Mouse (Mus musculus) G1E-ER4 (cell line): ENCODE data around the gene Fndc10. TPM values are rescaled to one million over a fixed set of nuclear protein-coding genes. Genes with fewer than 3 reads are reported as not detected.
"Not testable (repeated sequence)": the region's sequence is repeated elsewhere in the genome, so short reads cannot be mapped to it uniquely, and the experiment has no call there.

Experiments used
- GATA1 ChIP-seq: IDR thresholded peaks from one replicate; pipeline ENCODE4 v1.8.0; 2012; ENCODE audit warnings: low read length, inconsistent platforms
- polyA plus RNA-seq: library from polyadenylated mRNA; stranded (reverse); fragments of >175 nt; gene quantifications from 2 replicates; pipeline ENCODE4 v1.2.3, GENCODE M21; 2012

Fndc10 gene
- not detected in 2 replicates for polyA plus RNA-seq

DNA sequence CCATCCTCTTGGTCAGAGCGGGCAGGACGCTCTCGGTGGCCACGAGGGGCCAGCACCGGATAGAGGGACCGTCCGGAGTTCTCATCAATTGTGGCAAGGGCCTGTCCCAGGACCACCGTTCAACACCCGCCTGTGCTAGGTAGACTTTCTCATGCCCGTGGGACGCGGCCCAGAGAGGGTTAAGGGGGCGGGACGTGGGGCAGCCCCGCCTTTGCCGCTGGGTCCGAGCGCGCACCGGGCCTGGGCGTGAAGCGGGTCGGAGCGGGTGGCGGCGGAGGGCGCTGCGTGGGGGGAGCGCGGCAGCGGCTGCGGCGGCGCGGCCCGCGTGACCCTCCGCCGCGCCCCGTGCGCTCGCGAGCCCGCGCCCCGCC is at the start of gene Fndc10:
Fndc10 (plus strand) TSS at position 232 of the 371 bp plus-strand sequence.
- no peak for TF ChIP-seq GATA1

DNA sequence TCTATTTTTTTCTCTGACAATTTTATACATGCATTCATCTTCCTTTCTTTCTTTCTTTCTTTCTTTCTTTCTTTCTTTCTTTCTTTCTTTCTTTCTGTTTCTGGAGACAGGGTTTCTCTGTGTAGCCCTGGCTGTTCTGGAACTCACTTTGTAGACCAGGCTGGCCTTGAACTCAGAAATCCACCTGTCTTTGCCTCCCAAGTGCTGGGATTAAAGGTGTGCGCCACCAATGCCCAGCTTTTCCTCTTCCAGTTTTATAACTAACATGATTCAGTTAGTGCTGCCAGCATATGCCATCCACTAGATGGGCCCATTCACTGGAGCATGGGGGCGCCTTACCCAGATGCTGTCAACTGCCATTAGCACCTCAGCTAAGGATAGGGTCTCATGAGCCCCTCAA is 48.8 kb upstream of the Fndc10 start, which contains the start of gene Gm10563:
Gm10563 (minus strand) TSS at position 101 of the 400 bp plus-strand sequence.
- not testable (repeated sequence) for TF ChIP-seq GATA1

DNA sequence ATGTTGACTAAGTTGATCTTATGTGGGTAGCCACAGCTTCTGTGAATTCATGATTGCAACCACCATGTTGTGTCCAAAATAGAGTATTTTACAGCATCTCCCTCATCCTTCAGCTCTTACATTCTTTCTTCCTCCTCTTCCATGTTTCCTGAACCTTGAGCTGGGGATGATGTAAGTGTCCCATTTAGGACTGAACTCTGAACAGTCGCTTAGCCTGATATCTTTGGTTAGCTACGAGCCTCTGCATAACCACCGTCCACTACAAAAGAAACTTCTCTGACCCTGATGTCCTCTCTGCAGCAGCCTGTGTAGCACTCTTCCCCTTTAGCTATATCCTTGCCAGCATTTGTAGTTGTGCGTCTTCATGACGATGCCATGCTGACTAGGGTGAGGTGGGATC is 48.4 kb upstream of the Fndc10 start:
- TF ChIP-seq GATA1, result no peak

DNA sequence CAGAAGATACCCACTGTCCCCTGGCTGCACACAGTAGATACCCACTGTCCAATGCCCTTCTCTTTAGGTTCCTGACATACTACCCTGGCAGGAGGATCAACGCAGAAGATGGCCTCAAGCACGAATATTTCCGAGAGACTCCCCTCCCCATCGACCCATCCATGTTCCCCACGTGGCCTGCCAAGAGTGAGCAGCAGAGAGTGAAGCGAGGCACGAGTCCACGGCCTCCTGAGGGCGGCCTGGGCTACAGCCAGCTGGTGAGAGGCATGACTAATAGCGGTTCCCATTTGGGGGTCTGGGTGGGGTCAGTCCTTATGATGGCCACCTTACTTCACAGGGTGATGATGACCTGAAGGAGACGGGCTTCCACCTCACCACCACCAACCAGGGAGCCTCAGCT is 44.8 kb upstream of the Fndc10 start:
- TF ChIP-seq GATA1, result no peak

DNA sequence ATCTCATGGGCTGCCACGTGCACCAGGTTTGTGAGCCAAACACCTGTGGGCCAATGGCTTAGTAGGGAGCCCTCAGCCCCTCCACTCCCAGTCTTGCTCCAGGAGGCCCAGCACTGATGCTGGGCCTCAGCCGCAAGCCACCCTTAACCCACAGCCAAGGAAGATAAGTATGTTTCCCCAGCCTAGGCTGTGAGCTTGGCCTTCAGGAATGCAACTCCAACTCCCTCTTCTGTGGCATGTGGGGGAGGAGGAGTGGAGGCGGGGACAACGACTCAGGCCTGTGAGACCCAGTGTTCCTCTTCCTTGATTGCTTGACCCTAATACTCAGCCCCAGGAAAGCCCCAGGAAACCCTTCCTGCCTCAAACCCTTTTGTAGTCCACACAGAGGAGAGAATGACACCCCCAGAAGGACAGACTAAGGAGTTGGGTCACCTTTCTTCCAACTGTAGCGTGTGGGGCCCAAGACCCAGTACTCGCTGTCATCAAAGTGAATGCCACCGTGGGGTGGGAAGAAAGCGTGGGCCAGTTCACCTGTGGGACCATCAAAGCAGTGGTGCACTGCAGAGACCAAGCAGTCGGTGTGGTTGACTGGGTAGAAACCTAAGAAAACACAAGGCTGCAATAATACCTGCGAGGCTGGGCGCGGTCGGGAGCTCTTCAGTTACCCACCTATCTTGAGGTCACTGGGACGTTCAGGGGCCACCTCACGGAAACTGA is 42.4 kb upstream of the Fndc10 start:
- TF ChIP-seq GATA1, result no peak

DNA sequence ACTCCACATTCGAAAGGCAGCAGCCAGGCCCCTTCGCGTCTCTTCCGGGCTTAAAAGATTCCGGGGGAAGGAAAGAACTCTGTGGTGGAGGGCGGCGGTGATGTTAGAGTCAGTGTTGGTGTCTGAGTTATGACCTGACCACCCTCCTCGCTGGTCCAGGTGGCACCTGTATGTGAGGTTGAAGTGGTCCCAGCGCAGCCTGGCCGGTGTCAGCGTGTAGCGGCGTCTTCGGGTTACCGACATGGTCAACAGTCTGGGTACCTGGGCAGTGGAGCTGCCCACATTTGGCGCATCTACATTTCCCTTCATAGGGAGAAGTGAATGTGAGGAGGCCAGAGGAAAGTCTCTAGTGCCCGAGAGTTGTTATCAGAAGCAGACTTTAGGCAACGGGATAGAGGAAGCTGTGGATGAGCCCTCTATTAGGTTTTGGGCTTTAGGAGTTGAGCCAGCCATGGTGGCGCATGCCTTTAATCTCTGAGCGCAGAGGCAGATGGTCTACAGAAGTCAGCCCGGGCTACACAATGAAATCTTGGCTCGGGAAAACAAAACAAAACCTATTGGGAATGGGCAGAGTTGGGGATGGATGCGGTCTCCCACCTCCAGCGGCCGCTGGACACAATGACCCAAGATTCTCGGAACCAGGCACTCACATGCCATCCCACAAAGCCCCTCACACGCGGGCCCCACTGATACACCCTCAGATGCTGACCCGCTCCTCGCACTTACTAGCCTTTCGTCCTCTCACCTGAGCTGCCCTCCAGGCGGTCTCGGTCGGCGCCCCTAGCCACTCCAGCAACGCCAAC is 41.7 kb upstream of the Fndc10 start:
- no peak for TF ChIP-seq GATA1

DNA sequence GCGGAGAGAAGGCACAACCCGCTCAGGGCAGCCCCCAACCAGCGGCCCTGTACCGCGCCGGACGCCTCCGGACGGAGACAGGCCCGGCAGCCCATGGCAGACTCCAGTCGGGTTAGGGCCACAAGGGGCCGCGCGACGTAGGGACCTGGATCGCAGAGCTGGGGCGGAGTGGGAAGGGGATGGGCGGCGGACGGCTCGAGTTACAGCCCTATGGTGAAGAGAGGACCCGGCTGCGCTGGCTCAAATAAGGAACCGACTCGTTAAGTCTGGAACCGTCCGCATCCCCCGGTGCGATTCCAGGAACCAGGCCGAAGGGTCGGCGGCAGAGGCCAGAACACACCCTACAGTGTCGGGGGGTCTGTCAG is 41.1 kb upstream of the Fndc10 start, which contains the start of gene Mmp23:
Mmp23 (minus strand) TSS at position 299 of the 365 bp plus-strand sequence.
- no peak for TF ChIP-seq GATA1

DNA sequence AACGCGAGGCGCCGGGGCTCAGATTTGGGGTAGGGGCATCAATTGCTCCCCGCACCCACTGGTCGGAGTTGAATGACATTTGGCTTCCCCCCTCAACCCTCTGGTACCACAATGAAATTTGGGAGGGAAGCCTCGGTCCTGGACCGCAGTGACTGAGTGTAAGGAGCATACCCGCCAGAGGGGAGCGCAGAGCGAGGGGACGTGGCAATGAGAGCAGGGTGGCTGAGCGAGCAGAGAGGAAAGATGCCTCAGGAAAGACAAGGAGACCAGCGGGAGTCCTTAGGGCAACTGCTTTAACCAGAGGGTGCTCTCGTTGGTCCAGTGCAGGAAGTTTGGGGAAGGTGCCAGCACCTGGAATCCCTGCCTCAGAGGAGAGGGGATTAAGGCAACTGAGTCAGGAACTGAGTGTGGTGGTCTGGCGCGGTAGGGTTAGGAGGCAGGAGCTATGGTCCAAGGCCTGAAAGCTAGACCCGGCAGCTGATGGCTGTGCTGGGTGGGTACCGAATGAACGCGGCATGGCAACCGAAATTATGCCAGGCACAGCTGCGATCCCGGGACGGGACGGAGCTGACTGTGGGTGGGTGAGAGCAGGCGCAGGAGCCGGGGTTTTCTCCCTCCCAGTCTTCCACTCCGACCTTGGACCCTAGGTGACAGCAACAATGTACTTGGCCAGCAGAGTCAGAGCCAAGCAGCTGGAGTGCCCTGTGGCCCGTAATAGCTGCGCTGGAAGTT is 40.5 kb upstream of the Fndc10 start:
- TF ChIP-seq GATA1, result no peak

DNA sequence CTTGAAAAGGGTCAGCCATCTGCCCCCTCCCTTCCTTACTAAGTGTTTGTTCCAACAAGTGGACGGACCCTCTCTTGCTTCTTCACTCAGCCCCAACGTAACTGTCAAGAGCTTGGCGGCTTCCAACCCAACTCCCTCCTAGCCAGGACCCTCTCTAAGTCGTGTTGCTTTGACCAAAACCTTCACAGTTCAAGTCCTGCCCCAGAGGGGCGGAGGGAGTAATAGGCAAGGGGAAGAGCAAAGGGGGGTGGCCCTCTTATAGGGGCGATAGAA is 40.0 kb upstream of the Fndc10 start:
- no peak for TF ChIP-seq GATA1

DNA sequence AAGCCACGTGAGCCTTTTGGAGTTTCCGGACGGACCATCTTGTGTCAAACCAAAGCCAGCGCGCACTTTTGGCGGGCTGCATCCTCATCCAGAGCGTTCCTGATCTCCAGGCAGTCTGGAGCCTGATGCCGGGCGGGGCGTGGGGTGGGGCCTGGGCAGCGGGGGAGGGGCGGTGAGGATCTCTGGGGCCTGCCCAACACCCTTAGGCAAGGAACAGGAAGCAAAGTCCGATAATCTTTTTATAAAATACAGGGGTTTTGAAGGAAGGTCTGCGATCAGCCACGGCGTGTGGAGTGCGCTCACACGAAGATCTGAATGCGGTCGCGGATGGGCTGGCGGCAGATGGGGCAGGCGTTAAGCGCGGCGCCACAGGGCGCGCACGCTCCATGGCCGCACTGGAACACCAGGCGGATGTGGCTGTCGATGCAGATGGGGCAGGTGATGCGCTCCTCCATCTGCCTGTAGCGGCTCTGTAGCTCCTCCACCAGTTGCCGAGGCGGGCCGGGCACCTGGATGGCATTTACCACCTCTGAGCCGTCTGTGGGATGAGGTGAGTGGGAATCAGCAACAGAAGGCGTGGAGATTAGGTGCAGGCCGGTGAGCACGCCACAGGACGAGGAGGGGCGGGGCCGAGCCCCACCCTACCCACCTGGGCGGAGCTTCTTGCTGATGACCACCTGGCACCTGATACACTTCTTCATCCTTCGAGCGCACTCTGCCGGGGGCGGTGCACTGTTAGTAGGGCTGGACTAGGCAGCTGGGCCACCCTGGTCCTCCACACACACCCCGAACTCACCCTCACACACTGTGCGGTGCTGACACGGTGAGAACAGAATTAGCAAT is 39.5 kb upstream of the Fndc10 start:
- no peak for TF ChIP-seq GATA1

DNA sequence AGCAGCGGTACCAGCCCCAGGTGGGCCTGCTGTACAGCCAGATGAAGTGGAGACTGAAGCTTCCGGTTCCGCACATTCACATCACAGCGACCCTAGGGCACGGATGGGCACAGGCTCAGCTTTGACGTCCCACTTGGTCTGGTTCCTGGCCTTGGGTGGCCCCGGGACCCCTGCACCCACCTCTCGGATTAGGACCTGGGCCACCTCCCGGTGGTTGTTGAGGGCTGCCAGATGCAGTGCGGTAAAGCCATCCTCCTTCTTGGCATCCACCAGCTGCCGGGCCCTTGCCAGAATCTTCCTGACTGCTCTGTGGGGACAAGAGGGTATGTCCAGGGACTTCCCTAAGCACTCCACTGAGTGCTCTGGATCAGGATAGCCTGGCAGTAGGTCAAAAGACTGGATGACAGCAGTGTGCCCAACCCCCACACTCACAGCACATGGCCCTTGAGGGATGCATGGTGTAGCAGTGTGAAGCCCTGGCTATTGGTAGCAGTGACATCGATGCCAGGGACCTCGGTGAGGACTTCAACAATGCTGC is 37.9 kb upstream of the Fndc10 start:
- TF ChIP-seq GATA1, result no peak

DNA sequence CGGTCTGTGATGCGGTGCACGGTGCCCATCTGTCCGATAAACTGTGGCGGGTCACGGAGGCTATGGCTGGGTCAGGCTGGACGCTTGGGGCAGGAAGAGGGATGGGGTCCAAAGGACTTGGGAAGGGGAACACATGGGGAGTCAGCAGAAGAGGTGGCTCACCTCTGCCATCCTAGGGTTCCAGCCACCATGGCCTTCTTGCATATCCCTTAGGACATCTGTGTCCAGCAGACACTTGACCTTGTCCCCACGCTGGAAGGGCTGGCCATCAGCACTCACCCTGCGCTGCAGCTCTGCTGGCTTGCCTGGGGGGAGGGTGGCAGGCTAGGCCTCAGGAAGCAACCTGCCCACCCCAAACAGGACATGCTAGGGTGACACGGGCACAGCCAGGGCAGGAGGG is 35.2 kb upstream of the Fndc10 start:
- no peak for TF ChIP-seq GATA1

DNA sequence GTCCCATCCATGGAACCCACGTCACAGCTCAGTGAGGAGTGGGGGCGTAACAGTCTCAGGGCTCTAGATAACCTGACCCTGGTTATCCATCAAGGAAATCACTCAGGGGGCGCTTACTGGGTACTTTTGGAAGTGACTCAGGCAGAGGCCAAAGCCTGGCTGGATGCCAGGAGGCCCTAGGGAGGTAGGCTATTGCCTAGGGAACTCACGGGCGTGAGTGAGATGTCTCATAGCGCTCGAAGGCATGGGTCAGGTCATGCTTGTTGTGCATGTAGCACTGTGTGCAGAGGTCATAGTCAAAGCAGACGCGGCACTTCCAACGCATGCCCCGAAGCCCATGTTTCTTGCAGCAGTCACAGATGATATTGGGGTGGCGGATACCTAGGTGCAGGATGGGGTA is 33.5 kb upstream of the Fndc10 start:
- TF ChIP-seq GATA1, result no peak

DNA sequence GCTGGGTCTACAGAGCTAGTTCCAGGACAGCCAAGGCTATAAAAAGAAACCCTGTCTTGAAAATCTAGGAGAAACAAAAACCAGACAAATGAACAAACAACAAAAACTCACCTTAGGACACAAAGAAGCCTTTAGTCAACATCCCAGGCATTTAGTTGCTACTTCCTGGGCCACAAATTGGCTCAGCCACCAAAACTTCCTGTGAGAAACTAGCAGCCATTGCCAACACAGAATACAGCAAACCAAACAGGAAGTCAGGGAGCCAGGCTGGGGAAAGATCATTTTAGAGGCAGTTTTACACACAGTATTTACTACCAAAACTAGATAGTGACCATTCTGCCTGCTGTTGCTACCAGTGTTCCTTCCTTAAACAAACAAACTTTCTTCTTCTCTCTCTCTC is 27.2 kb upstream of the Fndc10 start:
- no peak for TF ChIP-seq GATA1
